Mouse (Mus musculus) heart, embryonic 11.5 days (tissue): Measurements from ENCODE around the gene Parl. TPM values are rescaled to one million over a fixed set of nuclear protein-coding genes. Genes with fewer than 3 reads are reported as not detected.

Experiments used
- ATAC-seq: fragments of 200-750 bp; cut with Nextera tagmentation; replicated peaks from 2 replicates; pipeline ENCODE4 v1.8.0; 2017; ENCODE audit warnings: moderate library complexity; ENCODE audit not compliant: insufficient number of reproducible peaks, low FRiP score, low TSS enrichment
- H3K27ac ChIP-seq: fragments of 300-500 bp; sonication (generic); 2 replicates; pipeline ENCODE4 v1.5.1; 2014; ENCODE audit warnings: mild to moderate bottlenecking, low read depth, low read length
- H3K27me3 ChIP-seq: fragments of 300-500 bp; sonication (generic); 2 replicates; pipeline ENCODE4 v1.6.1; 2014; ENCODE audit warnings: mild to moderate bottlenecking, low read length, mixed read lengths; ENCODE audit not compliant: control insufficient read depth, insufficient read depth
- H3K36me3 ChIP-seq: fragments of 300-500 bp; sonication (generic); 2 replicates; pipeline ENCODE4 v1.6.1; 2014; ENCODE audit warnings: mild to moderate bottlenecking, low read length, moderate library complexity, mixed read lengths; ENCODE audit not compliant: control insufficient read depth, insufficient read depth
- H3K4me1 ChIP-seq: fragments of 300-500 bp; sonication (generic); 2 replicates; pipeline ENCODE4 v1.6.1; 2014; ENCODE audit warnings: low read length; ENCODE audit not compliant: control insufficient read depth, insufficient read depth
- H3K4me2 ChIP-seq: fragments of 300-500 bp; sonication (generic); 2 replicates; pipeline ENCODE4 v1.6.1; 2014; ENCODE audit warnings: mild to moderate bottlenecking, moderate library complexity
- H3K4me3 ChIP-seq: fragments of 300-500 bp; sonication (generic); 2 replicates; pipeline ENCODE4 v1.5.1; 2014; ENCODE audit warnings: low read depth, low read length
- H3K9ac ChIP-seq: fragments of 300-500 bp; sonication (generic); 2 replicates; pipeline ENCODE4 v1.6.1; 2014; ENCODE audit warnings: mild to moderate bottlenecking, low read depth, low read length, moderate library complexity
- H3K9me3 ChIP-seq: fragments of 300-500 bp; sonication (generic); replicated peaks from 2 replicates; pipeline ENCODE4 v1.6.1; 2016; ENCODE audit warnings: low read length; ENCODE audit not compliant: control insufficient read depth
- WGBS: fragments of 180-500 bp; shearing (Covaris S2); extraction: QIAGEN DNeasy Blood & Tissue Kit; methylation state at CpG from one replicate; pipeline ENCODE4 v1.1.7; 2014; ENCODE audit not compliant: insufficient replicate concordance; 5-methylcytosine and 5-hydroxymethylcytosine counted together
- polyA plus RNA-seq: library from polyadenylated mRNA; unstranded; fragments of >200 nt; fragmentation: Nextera tagmentation; extraction: Ambion mirVana; gene quantifications from 2 replicates; pipeline ENCODE4 v1.2.1, GENCODE M21; 2014

The Parl gene
- polyA plus RNA-seq, 1 experiment from 2014 or later = 78.0 TPM

- no peak overlapping the region for H3K4me3 ChIP-seq
- H3K9me3 ChIP-seq = no peaks in the 10 kb centered on the region
- H3K4me1 ChIP-seq = no peaks in the 10 kb centered on the region
- no peak overlapping the region for H3K9ac ChIP-seq
- H3K27me3 ChIP-seq = no peaks in the 10 kb centered on the region
- no peak for ATAC-seq
- no peak overlapping the region for H3K4me2 ChIP-seq
- H3K36me3 ChIP-seq = no peaks in the 10 kb centered on the region
- no peak overlapping the region for H3K27ac ChIP-seq
- WGBS = 80% methylated on average over 6 of the region's 6 CpGs
Measured at GRCm38 (mm10) chr16:20316770-20317169, 14.6 kb upstream of the Parl start.

- no peaks in the 10 kb centered on the region for H3K9me3 ChIP-seq
- 79% methylated on average over 4 of the region's 4 CpGs for WGBS
- no peak for ATAC-seq
- H3K27ac ChIP-seq = no peak overlapping the region
- H3K36me3 ChIP-seq = no peaks in the 10 kb centered on the region
- H3K9ac ChIP-seq = no peak overlapping the region
- no peak overlapping the region for H3K4me2 ChIP-seq
- H3K4me3 ChIP-seq = no peak overlapping the region
- no peaks in the 10 kb centered on the region for H3K4me1 ChIP-seq
- no peaks in the 10 kb centered on the region for H3K27me3 ChIP-seq
Measured at GRCm38 (mm10) chr16:20315266-20315665, 13.1 kb upstream of the Parl start.

- Histone ChIP-seq H3K4me2 (no peak overlapping the region), H3K4me1 (no peaks in the 10 kb centered on the region), H3K27me3 (no peaks in the 10 kb centered on the region), H3K9me3 (no peaks in the 10 kb centered on the region), H3K36me3 (no peaks in the 10 kb centered on the region), H3K27ac (no peak overlapping the region), H3K9ac (no peak overlapping the region), H3K4me3 (no peak overlapping the region)
- ATAC-seq = peak; percentile 44; the same call in 1 of the 2 replicates
- WGBS = 55% methylated on average over 14 of the region's 14 CpGs
Measured at GRCm38 (mm10) chr16:20312272-20312671, 10.1 kb upstream of the Parl start.

GRCm38 (mm10) chr16:20300076-20300475 lies 2.1 kb downstream of the Parl start:
- WGBS = 93% methylated on average over 2 of the region's 2 CpGs
- ATAC-seq = no peak
- Histone ChIP-seq H3K27ac (no peak overlapping the region), H3K4me1 (peaks cover 12% of the 10 kb centered on the region; the same call in 1 of the 2 replicates), H3K9me3 (no peaks in the 10 kb centered on the region), H3K9ac (no peak overlapping the region), H3K4me3 (no peak overlapping the region), H3K4me2 (no peak overlapping the region), H3K36me3 (peaks cover 3% of the 10 kb centered on the region), H3K27me3 (no peaks in the 10 kb centered on the region)

GRCm38 (mm10) chr16:20280238-20280637 lies 21.9 kb downstream of the Parl start:
- Histone ChIP-seq H3K4me3 (no peak overlapping the region), H3K9me3 (no peaks in the 10 kb centered on the region), H3K36me3 (peaks cover 36% of the 10 kb centered on the region), H3K27ac (no peak overlapping the region), H3K4me1 (no peaks in the 10 kb centered on the region), H3K4me2 (no peak overlapping the region), H3K9ac (no peak overlapping the region), H3K27me3 (no peaks in the 10 kb centered on the region)
- WGBS = 78% methylated on average over 4 of the region's 4 CpGs
- no peak for ATAC-seq

GRCm38 (mm10) chr16:20279395-20279794 lies 22.8 kb downstream of the Parl start:
- H3K4me1 ChIP-seq = no peaks in the 10 kb centered on the region
- H3K36me3 ChIP-seq = peaks cover 35% of the 10 kb centered on the region
- 83% methylated on average over 5 of the region's 5 CpGs for WGBS
- H3K9ac ChIP-seq = no peak overlapping the region
- no peak overlapping the region for H3K4me3 ChIP-seq
- no peak overlapping the region for H3K27ac ChIP-seq
- no peak overlapping the region for H3K4me2 ChIP-seq
- ATAC-seq = no peak
- H3K9me3 ChIP-seq = no peaks in the 10 kb centered on the region
- no peaks in the 10 kb centered on the region for H3K27me3 ChIP-seq

GRCm38 (mm10) chr16:20272994-20273393 lies 29.2 kb downstream of the Parl start:
- H3K36me3 ChIP-seq = peaks cover 4% of the 10 kb centered on the region; the same call in 1 of the 2 replicates
- H3K4me3 ChIP-seq = no peak overlapping the region
- ATAC-seq = no peak
- no peaks in the 10 kb centered on the region for H3K27me3 ChIP-seq
- no peaks in the 10 kb centered on the region for H3K9me3 ChIP-seq
- no peak overlapping the region for H3K4me2 ChIP-seq
- H3K4me1 ChIP-seq = peaks cover 8% of the 10 kb centered on the region; the same call in 1 of the 2 replicates
- no peak overlapping the region for H3K27ac ChIP-seq
- 5% methylated on average over 3 of the region's 3 CpGs for WGBS
- no peak overlapping the region for H3K9ac ChIP-seq

DNA sequence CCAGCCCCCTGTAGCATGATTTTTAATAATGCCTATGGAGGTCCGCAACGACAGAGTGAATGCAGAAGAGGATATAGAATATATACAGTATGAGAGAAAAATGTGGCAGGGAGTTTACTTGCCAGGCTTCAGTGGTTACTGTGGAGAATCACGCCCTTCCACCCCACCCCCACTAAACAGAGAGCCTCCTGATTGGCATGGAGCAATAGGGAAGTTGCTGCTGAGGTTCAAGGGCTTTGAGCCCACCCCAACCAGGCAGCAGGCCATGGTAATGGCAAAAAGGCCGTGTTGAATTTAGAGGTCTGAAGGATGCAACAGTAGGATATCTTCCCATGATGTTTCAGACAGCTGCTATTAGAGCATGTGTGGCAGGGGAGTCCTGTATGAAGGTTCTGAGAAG lies 30.8 kb downstream of the Parl start:
- Histone ChIP-seq H3K4me3 (no peak overlapping the region), H3K36me3 (no peaks in the 10 kb centered on the region), H3K27ac (no peak overlapping the region), H3K4me2 (no peak overlapping the region), H3K4me1 (peaks cover 8% of the 10 kb centered on the region; the same call in 1 of the 2 replicates), H3K9me3 (no peaks in the 10 kb centered on the region), H3K9ac (no peak overlapping the region), H3K27me3 (no peaks in the 10 kb centered on the region)
- no peak for ATAC-seq
- WGBS = 78% methylated on average over 4 of the region's 4 CpGs

- Histone ChIP-seq H3K36me3 (no peaks in the 10 kb centered on the region), H3K9ac (no peak overlapping the region), H3K4me3 (no peak overlapping the region), H3K27ac (no peak overlapping the region), H3K9me3 (no peaks in the 10 kb centered on the region), H3K27me3 (no peaks in the 10 kb centered on the region), H3K4me2 (no peak overlapping the region), H3K4me1 (no peaks in the 10 kb centered on the region)
- no peak for ATAC-seq
- 60% methylated on average over 7 of the region's 7 CpGs for WGBS
Measured at GRCm38 (mm10) chr16:20265089-20265488, 37.1 kb downstream of the Parl start.
